Mouse (Mus musculus): ENCODE data around the gene Zfp282.

DNA sequence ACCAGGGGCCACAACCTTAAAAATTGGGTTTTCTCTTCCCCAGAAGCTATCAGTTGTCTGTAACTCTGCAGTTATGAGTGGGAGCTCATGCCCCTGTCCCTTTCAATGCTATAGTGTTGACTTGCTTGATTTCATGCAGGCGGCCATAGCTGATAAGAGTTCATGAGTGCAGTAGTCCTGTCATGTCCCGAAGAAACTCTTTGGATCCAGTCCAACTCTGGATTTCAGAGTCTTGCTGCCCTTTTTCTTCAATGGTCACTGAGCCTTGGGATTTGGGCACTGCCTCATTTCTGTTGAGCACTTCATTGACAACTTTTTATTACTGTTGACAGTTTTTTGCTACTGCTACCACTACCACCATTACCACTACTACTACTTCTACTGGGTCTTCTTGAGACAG lies 39.4 kb upstream of the Zfp282 start:
- TF ChIP-seq POLR2A (IDR thresholded peaks at IDR 0.05; ENCODE audit: insufficient read depth, low read depth, low read length) (no peak), CTCF (IDR thresholded peaks at IDR 0.05; ENCODE audit: insufficient read depth, low read depth, low read length) (no peak)

Data from olfactory bulb, adult 2 months (tissue).